Mouse (Mus musculus): ENCODE measurements around the gene Smarcd1.
"Not testable (repeated sequence)": the region's sequence is repeated elsewhere in the genome, so short reads cannot be mapped to it uniquely, and the experiment has no call there.

Gene Smarcd1

DNA sequence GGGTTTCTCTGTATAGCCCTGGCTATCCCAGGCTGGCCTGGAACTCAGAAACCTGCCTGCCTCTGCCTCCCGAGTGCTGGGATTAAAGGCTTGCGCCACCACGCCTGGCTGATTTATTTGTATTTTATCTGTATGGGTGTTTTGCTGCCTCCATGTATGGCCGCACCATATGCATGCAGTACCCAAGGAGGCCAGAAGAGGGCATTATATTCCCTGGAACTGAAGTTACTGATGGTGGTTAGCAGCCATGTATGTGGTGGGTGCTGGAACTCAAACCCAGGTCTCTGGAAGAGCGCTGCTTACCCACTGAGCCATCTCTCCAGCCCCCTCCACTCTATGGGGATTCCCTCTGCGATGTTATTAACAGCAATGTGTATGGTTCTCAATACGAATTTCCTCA is 19.0 kb upstream of the Smarcd1 start:
- in situ Hi-C loops (cut with MboI, MseI), result no loop called here

DNA sequence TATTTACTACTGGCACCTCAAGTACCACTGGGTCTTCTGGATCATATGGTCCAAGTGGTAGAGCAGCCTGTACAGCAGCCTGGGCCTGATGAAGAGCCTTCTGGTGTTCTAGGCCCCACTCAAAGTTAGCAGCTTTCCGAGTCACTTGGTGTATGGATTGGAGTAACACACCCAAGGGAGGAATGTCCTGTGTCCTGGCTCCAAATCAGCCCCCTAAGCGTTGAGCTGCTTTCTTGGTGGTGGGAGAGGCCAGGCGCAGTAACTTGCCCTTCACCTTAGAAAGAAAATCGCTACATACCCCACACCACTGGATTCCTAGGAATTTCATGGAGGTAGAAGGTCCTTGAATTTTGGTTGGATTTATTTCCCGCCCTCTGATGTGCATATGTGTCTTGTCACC is 17.8 kb upstream of the Smarcd1 start:
- in situ Hi-C loops (cut with MboI, MseI), result no loop called here

DNA sequence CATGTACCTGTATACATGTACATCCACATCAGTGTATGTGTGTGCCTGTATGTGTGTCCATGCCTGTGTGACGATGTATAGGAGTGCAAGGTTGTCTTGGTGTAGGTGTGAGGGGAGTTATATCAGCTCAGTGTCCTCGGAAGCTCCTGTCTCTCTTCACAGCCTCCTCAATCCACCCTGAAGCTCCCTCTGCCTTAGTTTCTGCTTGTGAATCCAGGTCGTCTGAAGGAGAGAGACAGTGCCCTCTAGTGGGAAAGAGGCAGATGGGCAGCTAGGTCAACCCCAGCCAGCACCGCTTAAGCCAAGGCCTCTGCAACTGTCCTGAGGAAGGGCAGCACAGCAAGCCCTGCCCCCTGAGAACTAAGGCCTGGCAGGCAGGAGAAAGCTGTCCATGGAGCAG is 13.2 kb upstream of the Smarcd1 start:
- in situ Hi-C loops (cut with MboI, MseI), result no loop called here

DNA sequence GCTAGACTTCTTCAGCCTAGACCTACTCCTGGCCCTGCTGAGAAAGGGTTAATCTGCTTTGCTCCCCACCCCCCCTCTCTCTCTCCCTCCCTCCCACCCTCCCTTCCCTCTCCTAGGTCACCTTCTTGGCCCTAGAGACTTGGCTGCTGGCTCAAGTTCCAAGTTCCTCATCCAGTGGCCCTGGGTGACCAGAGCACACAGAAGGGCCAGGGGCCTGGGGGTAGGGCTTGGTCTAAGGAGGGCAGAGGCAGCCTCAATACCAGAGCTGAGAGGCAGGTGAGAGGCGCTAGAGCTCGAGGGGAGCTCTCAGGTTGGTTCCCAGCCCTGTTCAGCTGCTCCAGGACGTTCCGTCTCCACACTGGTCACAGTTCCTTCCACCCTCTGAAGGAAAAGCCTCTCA is 11.0 kb upstream of the Smarcd1 start:
- in situ Hi-C loops (cut with MboI, MseI), result no loop called here

DNA sequence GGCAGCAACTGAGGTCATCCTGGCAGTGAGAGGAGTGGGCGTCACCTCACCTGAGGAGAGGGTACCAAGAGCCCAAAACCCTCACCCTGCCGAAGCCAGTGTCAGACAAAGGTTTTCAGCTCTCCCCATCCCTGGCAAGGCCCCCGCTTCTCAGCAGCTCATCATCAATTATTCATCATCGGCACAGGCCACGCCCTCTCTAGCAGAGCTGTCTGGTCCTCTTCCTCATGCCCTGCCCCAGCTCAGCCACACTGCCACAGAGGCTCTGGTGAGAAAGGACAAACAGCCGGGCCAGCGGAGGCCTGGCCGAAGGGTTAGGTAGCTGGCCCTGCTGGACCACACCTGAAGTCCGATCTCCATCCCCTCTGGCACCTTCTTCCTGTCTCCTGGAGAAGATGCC is 10.0 kb upstream of the Smarcd1 start:
- in situ Hi-C loops (cut with MboI, MseI), result no loop called here

DNA sequence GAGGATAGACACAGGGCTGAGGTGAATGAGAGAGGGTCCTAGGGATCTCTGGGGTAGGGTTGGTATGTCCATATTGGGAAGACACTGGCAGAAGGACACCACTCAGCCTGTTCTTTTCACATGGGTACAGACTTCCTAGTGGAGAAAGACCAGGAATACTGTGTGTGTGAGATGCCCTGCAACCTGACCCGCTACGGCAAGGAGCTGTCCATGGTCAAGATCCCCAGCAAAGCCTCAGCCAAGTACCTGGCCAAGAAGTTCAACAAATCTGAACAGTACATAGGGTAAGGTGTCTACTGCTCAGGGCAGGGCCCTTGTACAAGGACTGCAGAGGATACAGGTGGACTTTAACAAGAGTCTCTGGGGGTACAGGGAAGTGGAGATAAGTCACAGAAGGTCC is 4.6 kb upstream of the Smarcd1 start:
- in situ Hi-C loops (cut with MboI, MseI), result no loop called here

DNA sequence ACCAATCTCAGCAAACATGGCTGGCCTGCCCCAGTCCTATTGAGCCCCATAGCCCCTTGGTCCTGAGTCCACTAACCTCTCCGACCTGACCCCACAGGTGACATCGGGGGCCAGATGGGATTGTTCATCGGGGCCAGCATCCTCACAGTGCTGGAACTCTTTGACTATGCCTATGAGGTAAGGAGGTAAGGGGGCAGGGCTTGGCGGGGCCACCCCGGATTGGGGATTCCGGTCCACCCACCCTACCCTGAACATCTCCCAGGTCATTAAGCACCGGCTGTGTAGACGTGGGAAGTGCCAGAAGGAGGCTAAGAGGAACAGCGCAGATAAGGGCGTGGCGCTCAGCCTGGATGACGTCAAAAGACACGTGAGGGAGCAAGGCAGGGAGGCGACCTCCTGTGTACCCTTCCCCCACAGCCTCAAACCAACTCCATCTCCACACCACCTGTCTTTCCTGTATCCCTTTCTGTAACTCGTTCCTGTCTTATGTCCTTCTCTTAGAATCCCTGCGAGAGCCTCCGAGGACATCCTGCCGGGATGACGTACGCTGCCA is 3.3 kb upstream of the Smarcd1 start:
- in situ Hi-C loops (cut with MboI, MseI), result no loop called here

DNA sequence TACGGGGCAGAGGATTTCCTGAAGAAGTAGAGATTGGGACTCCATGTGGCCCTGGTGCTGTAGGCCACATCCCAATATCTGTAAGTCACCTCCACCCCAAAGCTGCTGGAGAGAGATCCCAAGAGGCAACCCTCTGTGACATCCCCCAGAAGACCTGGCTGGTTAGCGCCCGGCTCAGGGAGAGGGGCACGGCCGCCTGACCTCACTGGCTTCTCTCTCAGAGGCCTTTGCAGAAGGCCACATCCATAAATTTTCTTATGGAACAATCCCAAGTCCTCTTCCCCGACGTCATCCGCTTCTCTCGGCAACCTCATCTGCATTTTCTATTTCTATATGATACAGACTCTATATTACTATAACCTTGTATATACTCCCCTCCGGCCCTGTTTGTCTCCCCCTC is 2.2 kb upstream of the Smarcd1 start:
- in situ Hi-C loops (cut with MboI, MseI), result no loop called here

DNA sequence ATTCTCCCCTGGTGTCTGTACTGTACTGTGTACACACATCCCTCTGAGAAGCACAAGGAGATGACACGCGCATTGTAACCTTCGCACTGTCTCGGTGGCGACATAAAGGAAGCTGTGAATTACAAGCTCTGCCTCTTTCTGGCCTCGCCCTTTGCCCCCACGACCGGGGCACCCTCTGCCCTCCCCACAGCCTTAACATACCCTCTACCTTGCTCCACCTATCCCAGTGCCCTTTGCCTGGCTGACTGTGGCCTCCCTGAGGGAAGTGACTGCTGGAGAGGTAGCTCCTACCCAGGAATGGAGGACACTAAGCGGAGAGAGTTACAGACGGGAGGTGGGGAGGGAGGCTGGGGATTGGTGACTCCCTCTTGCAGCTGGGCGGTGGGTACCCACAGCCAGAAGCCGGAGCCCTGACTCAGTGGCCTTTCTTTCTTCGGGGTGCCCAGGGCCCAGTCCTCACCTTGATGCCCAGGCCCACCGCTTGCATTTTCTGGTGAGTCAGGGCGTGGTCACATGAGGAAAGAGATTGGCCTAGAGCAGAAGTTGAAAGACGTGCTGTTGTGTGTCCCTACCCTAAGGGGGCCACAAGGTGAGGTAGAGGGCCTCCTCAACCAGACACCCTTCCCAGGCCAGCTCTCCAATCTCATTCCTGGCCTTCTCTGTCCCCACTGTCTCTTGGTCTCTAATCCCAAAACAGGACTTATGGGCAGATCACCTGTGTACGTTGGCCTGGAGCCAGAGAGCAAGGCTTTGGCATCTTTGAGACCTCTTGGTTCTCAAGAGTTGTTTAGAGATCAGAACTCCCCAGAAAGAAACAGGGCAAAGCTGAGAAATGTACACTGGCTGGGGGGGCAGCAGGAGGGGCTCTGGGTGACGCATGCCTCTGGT is 1.5 kb upstream of the Smarcd1 start:
- in situ Hi-C loops (cut with MboI, MseI), result no loop called here

DNA sequence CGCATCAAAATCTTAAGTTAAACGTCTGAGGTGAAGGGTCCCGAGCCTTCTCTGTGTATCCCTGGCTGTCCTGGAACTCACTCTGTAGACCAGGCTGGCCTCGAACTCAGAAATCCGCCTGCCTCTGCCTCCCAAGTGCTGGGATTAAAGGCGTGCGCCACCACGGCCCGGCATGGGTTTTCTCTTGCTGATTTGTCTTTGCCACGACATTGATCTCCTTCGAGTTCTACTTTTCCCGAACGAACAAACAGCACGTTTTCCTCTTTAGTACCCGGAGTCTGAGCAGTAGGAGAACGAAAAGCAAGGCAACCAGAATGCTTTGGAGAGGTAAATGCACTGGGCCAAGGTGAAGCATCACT is 310 bp upstream of the Smarcd1 start:
- in situ Hi-C loops (cut with MboI, MseI), result not testable (repeated sequence)

DNA sequence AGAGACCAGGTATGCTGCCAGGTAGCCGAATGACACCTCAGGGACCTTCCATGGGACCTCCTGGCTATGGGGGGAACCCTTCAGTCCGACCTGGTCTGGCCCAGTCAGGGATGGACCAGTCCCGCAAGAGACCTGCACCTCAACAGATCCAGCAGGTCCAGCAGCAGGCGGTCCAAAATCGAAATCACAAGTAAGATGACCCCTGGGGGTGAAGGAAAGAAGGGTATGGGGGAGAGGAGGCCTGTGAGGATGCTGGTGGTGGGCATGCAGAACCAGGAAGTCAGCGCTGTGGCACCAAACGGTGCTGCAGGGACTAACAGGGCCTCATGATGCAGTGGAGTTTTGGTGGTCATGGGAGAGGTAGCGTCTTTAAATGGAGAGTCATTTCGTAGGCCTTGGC is 1.2 kb downstream of the Smarcd1 start:
- in situ Hi-C loops (cut with MboI, MseI), result no loop called here

DNA sequence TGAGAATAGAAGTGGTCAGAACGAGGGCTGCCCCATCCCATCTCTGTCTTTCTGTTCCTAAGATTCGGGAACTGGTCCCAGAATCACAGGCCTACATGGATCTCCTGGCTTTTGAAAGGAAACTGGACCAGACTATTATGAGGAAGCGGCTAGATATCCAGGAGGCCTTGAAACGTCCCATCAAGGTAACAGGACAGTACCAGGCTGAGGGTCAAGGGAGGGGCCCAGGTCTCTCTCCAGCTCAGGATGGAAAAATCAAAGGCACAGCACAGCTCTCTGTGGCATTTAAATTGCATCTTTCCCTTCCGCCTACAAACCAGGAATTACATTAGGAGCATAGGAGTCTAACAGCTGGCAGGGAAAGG is 1.7 kb downstream of the Smarcd1 start:
- in situ Hi-C loops (cut with MboI, MseI), result no loop called here

DNA sequence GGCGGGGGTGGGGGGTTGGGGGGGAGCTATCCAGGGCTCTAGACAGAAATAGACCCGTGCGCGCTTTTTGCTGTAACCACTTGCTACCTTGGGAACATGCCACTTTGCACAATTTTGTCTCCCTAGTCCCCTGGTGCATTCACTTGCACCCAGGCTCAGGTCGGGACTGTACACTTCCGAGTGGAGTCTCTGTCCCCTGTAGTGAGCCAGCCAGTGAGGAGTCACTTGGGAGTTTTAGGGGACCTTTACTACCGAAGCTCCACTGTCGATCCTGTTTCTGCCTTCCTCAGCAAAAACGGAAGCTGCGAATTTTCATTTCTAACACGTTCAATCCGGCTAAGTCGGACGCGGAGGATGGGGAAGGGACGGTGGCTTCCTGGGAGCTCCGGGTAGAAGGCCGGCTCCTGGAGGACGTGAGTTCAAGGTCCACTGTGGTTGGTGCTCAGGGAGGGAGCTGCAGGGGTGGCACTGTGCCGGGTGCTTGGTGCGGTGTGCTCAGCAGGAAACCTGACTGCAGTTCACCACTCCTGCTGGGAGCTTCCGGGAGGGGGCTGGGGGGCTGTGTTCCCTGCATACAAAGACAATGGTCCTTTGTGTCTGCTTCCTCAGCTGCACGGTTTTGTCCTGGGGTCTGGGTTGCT is 2.2 kb downstream of the Smarcd1 start:
- in situ Hi-C loops (cut with MboI, MseI), result no loop called here

DNA sequence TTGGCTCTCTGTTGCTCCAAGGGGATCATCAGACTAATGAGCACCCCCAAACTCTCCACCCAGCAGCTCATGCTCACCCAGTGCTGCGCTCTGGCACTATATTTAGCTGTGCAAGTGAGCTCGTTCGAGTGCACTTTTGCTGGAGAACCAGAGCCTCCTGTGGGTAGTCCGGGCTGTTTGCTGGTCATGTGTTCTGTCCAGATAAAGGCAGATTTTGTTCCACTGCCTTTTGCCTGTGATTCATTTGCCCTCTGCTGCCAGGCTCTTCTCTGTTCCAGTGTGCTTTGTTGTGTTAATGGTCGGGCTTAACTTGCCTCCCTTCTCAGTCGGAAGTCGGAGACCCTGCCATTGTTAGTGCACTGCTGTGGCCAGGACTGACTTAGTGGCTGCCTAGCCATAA is 3.0 kb downstream of the Smarcd1 start:
- in situ Hi-C loops (cut with MboI, MseI), result no loop called here

DNA sequence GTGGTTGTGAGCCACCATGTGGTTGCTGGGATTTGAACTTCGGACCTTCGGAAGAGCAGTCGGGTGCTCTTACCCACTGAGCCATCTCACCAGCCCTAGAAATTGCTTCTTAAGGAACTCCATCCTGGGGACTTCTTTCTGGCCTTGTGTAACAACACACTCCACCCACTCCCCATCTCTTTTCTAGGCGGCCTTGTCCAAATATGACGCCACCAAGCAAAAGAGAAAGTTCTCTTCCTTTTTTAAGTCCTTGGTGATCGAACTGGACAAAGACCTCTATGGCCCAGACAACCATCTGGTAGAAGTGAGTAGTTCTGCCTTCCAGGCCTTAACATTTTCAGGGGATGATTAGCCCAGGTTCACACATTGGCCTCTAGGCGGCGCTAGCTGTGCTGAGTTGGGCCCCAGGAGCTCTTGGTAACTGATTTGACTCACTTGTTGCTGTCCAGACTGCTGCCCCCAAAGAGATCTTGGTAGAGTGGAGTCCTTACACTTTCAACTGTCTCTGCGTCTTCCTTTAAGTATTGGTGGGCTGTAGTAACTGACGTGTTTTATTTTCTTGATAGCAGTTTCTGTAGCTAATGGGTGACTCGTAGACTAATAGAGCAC is 3.6 kb downstream of the Smarcd1 start, which contains the start of gene Gm17349:
Gene Gm17349, minus strand, starts transcription at position 51 of the 609 bp plus-strand sequence.
- in situ Hi-C loops (cut with MboI, MseI), result no loop called here

DNA sequence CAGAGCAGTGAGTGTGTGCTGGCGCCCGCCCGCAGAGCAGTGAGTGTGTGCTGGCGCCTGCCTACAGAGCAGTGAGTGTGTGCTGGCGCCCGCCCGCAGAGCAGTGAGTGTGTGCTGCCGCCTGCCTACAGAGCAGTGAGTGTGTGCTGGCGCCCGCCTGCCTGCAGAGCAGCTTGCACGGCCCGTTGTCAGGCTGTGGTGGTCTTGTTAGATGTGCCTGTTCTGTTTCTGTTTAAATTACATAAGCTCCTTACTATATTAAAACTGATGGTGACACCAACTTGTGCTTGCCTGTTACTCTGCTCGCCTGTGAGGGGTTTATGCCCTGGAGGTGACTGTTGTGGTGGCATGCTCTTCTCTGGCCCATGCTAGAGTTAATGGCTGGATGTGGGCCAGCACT is 6.2 kb downstream of the Smarcd1 start:
- in situ Hi-C loops (cut with MboI, MseI), result no loop called here

DNA sequence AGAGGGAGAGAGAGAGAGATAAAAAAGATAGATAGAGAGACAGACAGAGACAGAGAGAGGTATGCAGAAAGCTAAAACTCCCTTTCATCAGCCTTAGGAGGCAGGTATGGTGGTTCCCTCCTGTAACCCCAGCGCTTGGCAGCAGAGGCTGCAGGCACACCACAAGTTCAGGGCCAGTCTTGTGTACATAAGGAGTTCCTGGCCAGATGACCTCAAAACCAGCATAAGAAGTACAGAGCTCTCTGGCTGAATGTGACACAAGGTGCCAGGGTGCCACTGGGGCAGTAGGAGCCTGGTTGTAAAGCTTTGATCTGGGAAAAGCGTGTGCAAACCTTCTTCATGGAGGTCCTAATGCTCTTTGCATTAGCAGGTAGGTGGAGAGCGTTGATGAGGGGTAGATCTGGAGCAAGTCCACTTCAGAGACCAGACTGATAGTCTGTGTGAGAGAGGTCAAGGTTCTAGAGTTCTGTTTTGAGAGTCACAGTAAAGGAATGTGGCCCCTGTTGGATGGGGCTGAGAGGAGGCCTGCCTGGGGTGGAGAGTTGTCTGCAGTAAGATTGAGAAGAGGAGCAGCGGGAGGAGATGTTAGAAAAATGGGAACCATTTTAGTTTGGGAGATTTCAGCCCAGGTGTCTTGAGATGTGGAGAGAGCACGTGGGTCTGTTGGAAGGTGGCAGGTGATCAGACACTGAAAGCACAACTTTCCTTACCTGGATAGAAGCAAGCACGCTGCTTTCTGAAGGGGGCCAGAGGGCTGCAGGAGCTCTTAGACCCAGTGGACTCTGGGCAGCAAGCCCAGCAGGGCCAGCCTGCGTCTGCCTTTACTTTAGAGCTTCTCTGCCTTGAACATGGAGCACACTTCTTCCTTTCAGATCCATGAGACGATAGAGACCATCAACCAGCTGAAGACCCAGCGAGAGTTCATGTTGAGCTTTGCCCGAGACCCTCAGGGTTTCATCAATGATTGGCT is 8.6 kb downstream of the Smarcd1 start:
- in situ Hi-C loops (cut with MboI, MseI), result no loop called here

DNA sequence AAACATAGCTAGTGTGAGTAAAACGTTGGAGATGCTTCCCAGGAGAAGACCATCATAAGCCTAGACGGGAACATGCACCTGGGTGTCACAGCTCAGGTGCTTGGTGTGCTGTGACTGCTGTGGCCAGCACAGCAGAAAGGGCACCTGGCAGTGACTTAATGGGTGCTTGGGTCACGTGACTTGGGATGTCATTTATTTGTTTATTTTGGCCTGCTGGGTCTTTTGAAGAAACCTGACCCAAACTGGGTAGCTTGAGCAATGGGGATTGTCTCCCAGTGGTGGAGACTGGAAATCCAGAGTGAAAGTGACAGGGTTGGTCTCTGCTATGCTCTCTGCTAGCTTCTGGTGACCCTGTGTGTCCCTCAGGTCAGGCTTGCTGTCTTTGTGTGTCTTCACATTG is 9.6 kb downstream of the Smarcd1 start:
- in situ Hi-C loops (cut with MboI, MseI), result no loop called here

DNA sequence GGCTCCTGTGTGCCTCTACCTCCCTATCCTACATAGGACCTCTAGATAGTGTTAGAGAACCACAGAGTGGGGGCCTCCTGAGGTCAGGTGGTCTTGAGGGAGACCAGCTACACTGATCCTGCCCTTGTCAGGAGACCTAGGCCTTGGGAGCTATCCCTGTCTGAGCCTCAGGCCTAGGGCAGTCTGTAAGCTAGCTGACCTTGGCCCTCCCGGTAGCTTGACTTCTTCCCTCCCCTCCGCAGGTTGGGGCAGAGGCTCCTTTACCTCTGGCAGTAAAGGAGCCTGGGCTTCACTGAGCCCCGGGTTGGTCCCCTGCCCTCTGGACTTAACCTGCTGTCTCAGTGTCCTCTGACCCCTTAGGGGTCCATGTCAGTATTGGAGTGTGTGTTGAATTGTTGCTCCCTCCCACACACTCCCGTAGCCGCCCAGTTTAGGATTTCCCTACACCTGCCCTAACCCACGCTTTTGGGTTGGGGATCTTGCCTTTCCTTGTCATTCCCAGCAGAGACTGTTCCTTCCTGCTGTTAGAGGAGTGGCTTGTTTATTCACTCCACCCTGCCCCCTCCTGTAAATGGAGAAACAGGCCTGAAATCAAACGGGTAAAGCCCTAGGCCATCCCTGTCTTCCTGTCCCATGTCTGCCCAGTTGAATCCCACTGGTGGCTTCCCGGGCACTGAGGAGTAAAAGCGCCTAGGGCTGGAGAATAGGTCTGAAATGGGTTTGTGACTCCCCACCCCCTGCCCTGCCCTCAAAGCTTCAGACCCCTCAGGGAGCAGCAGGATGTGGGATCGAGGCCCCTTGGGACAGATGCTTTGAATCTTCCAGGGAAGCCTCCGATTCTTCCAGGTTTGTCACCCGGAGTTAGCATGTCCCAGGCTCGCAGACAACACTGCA is 11.0 kb downstream of the Smarcd1 start:
- in situ Hi-C loops (cut with MboI, MseI), result no loop called here

DNA sequence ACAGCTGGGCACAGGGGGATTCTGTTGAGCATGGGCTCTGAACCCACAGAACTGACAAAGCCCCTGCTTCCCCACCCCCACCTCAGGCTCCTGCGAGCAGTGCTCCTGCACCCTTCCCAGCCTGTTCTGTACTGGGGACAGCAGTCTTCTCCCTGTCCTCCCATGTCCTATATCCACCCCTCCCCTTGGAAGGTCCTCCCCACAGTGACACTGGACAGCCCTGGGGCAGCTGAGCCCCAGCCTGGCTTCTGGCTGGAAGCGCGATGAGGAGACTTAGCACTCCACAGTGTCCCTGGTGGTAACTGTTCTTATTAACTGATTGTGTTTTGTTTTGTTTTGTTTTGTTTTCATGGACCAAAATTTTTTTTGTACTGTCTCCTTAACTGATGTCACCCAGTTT is 11.6 kb downstream of the Smarcd1 start:
- in situ Hi-C loops (cut with MboI, MseI), result no loop called here
